8 mouse cellular contexts compared by ENCODE assay signal in genomic region chr3:121953433-121954161, GRCm38 (mm10). TPM values are rescaled to one million over a fixed set of nuclear protein-coding genes. Genes with fewer than 3 reads are reported as not detected.
DNase-seq lines count a peak whose midpoint lies in the region; ATAC-seq and TF ChIP-seq lines count a peak whose summit lies in the region.

No protein-coding gene starts in this region.

- peak in 1 of 2 experiments; percentile 11 for DNase-seq in cerebellum, adult 2 months
- DNase-seq in cerebellum, adult 9-10 months: no peak
- DNase-seq in kidney, postnatal 0 days (ENCODE audit: low spot score): peak; percentile 64
- DNase-seq in lung, postnatal 4 days: peak; percentile 63 to 65
- peak; percentile 49 for DNase-seq in stomach, postnatal 0 days (ENCODE audit: low spot score)

- peak overlapping the region; percentile 49 for H3K4me3 ChIP-seq in cerebellum, adult 2 months (replicated peaks; ENCODE audit: insufficient read depth, low read depth, low read length)
- peak overlapping the region; percentile 68 for H3K4me3 ChIP-seq in embryonic facial prominence, embryonic 12.5 days
- peak overlapping the region; percentile 90 to 94 for H3K4me3 ChIP-seq in heart, embryonic 14.5 days (ENCODE audit: control insufficient read depth in 1 of 2, insufficient read depth in 1 of 2, low read depth in 1 of 2, low read length in 2 of 2)
- peak overlapping the region; percentile 63 for H3K4me3 ChIP-seq in kidney, postnatal 0 days (replicated peaks; ENCODE audit: low read depth, low read length)
- H3K4me3 ChIP-seq in stomach, postnatal 0 days (ENCODE audit: low read depth, low read length): peak overlapping the region; percentile 80

- TF ChIP-seq EP300 in stomach, postnatal 0 days (optimal IDR thresholded peaks at IDR 0.05): no peak

- ATAC-seq in embryonic facial prominence, embryonic 12.5 days (ENCODE audit: insufficient number of reproducible peaks, insufficient read depth, low FRiP score, low TSS enrichment): no peak
- ATAC-seq in heart, embryonic 14.5 days (ENCODE audit: insufficient number of reproducible peaks, insufficient read depth, low FRiP score, low read depth): peak; percentile 25
- peak; percentile 48 for ATAC-seq in kidney, postnatal 0 days (replicated peaks; ENCODE audit: low FRiP score, low read depth)
- peak; percentile 44 for ATAC-seq in stomach, postnatal 0 days (ENCODE audit: low FRiP score, low TSS enrichment)
- ATAC-seq in monocyte, adult 5-6 weeks (replicated peaks; ENCODE audit: insufficient number of reproducible peaks, low FRiP score, low TSS enrichment, poor library complexity, severe bottlenecking): no peak

- TF ChIP-seq POLR2A in cerebellum, adult 2 months (IDR thresholded peaks at IDR 0.05; ENCODE audit: borderline replicate concordance, insufficient read depth, low read length): no peak

- H3K9me3 ChIP-seq in embryonic facial prominence, embryonic 12.5 days: 0 out of 2 replicates have a peak, but pooled peaks cover 3% of the 10 kb centered on the region
- peaks cover 4% of the 10 kb centered on the region; the same call in 1 of the 2 replicates for H3K9me3 ChIP-seq in heart, embryonic 14.5 days (ENCODE audit: control insufficient read depth, low read length)
- no peaks in the 10 kb centered on the region for H3K9me3 ChIP-seq in kidney, postnatal 0 days (replicated peaks; ENCODE audit: low read length)
- H3K9me3 ChIP-seq in stomach, postnatal 0 days (ENCODE audit: control insufficient read depth, low read length): no peaks in the 10 kb centered on the region

- peak overlapping the region; percentile 67 for H3K9ac ChIP-seq in embryonic facial prominence, embryonic 12.5 days
- peak overlapping the region; percentile 92 for H3K9ac ChIP-seq in heart, embryonic 14.5 days (ENCODE audit: low read length)
- peak overlapping the region; percentile 80 for H3K9ac ChIP-seq in kidney, postnatal 0 days (ENCODE audit: low read depth, low read length)
- peak overlapping the region; percentile 85 for H3K9ac ChIP-seq in stomach, postnatal 0 days (ENCODE audit: low read length)

- WGBS in cerebellum, adult 2 months: 2% methylated on average over 52 of the region's 53 CpGs
- WGBS in embryonic facial prominence, embryonic 12.5 days: under 1% methylated on average over 46 of the region's 53 CpGs
- WGBS in heart, embryonic 14.5 days: under 1% methylated on average over 48 of the region's 53 CpGs
- WGBS in kidney, postnatal 0 days: under 1% methylated on average over 42 of the region's 53 CpGs
- under 1% methylated on average over 47 of the region's 53 CpGs for WGBS in stomach, postnatal 0 days

- no peaks in the 10 kb centered on the region for H3K4me1 ChIP-seq in cerebellum, adult 2 months (ENCODE audit: control insufficient read depth, insufficient read depth, low read length)
- H3K4me1 ChIP-seq in embryonic facial prominence, embryonic 12.5 days: no peaks in the 10 kb centered on the region
- 0 out of 4 replicates have a peak, but pooled peaks cover 0 to 2% of the 10 kb centered on the region in 2 experiments for H3K4me1 ChIP-seq in heart, embryonic 14.5 days (ENCODE audit: control insufficient read depth in 2 of 2, insufficient read depth in 2 of 2, low read length in 2 of 2)
- 0 out of 2 replicates have a peak, but pooled peaks cover 5% of the 10 kb centered on the region for H3K4me1 ChIP-seq in kidney, postnatal 0 days (replicated peaks; ENCODE audit: insufficient read depth, low read length)
- no peaks in the 10 kb centered on the region; the same call in 1 of the 2 replicates for H3K4me1 ChIP-seq in stomach, postnatal 0 days (replicated peaks; ENCODE audit: control insufficient read depth, insufficient read depth)

- no peak for TF ChIP-seq CTCF in cerebellum, adult 2 months (IDR thresholded peaks at IDR 0.05; ENCODE audit: borderline replicate concordance, insufficient read depth, low read depth, low read length)
- peak; percentile 40; the same call in 1 of the 2 replicates for TF ChIP-seq CTCF in kidney, postnatal 0 days (IDR thresholded peaks at IDR 0.05; ENCODE audit: low read depth)
- TF ChIP-seq CTCF in stomach, postnatal 0 days (IDR thresholded peaks at IDR 0.05; ENCODE audit: low read depth): peak; percentile 39

- H3K27me3 ChIP-seq in cerebellum, adult 2 months (ENCODE audit: control insufficient read depth, insufficient read depth, low read length): peaks cover 2% of the 10 kb centered on the region; the same call in 1 of the 2 replicates
- H3K27me3 ChIP-seq in embryonic facial prominence, embryonic 12.5 days: peaks cover 7% of the 10 kb centered on the region; the same call in 1 of the 2 replicates
- no peaks in the 10 kb centered on the region for H3K27me3 ChIP-seq in heart, embryonic 14.5 days (ENCODE audit: control insufficient read depth, insufficient read depth, low read length)
- no peaks in the 10 kb centered on the region for H3K27me3 ChIP-seq in kidney, postnatal 0 days (ENCODE audit: insufficient read depth, low read length)
- no peaks in the 10 kb centered on the region for H3K27me3 ChIP-seq in stomach, postnatal 0 days (ENCODE audit: control insufficient read depth, insufficient read depth, low read length)

- H3K4me2 ChIP-seq in embryonic facial prominence, embryonic 12.5 days (replicated peaks): peak overlapping the region; percentile 78
- peak overlapping the region; percentile 77 for H3K4me2 ChIP-seq in heart, embryonic 14.5 days (ENCODE audit: low read length)
- peak overlapping the region; percentile 74 for H3K4me2 ChIP-seq in kidney, postnatal 0 days (ENCODE audit: low read length)
- peak overlapping the region; percentile 77 for H3K4me2 ChIP-seq in stomach, postnatal 0 days (replicated peaks; ENCODE audit: low read depth)

- H3K27ac ChIP-seq in cerebellum, adult 2 months (ENCODE audit: insufficient read depth, low read length): no peak overlapping the region
- 0 out of 2 replicates have a peak overlapping the region, but pooled peaks have one; percentile 30 for H3K27ac ChIP-seq in embryonic facial prominence, embryonic 12.5 days
- H3K27ac ChIP-seq in heart, embryonic 14.5 days (replicated peaks in 1 of 2; ENCODE audit: control insufficient read depth in 1 of 2, insufficient read depth in 1 of 2, low read depth in 2 of 2, low read length in 2 of 2): peak overlapping the region; percentile 78 to 83
- peak overlapping the region; percentile 80 for H3K27ac ChIP-seq in kidney, postnatal 0 days
- peak overlapping the region; percentile 91 for H3K27ac ChIP-seq in stomach, postnatal 0 days (replicated peaks)

- H3K36me3 ChIP-seq in embryonic facial prominence, embryonic 12.5 days: no peaks in the 10 kb centered on the region
- H3K36me3 ChIP-seq in heart, embryonic 14.5 days (ENCODE audit: control insufficient read depth, insufficient read depth, low read length): no peaks in the 10 kb centered on the region
- no peaks in the 10 kb centered on the region for H3K36me3 ChIP-seq in kidney, postnatal 0 days (ENCODE audit: insufficient read depth, low read length)
- H3K36me3 ChIP-seq in stomach, postnatal 0 days (ENCODE audit: control insufficient read depth, insufficient read depth, low read length): no peaks in the 10 kb centered on the region

RNA-seq across cellular contexts. Expression of gene Arhgap29, which starts 1.3 kb away (rescaled TPM):
- 9.1 and 10.8 TPM in 2 replicates for polyA plus RNA-seq in cerebellum, adult 2 months (2012; rRNA removed)
- 51.8 and 56.0 TPM in 2 replicates for polyA plus RNA-seq in embryonic facial prominence, embryonic 12.5 days (2016; fragmentation: Nextera tagmentation; extraction: Ambion mirVana)
- 65.1 and 68.4 TPM in 2 replicates for polyA plus RNA-seq in heart, embryonic 14.5 days (2014; fragmentation: Nextera tagmentation; extraction: Ambion mirVana)
- polyA plus RNA-seq in kidney, postnatal 0 days (2015; fragmentation: Nextera tagmentation; extraction: Ambion mirVana): 36.2 and 38.5 TPM in 2 replicates
- polyA plus RNA-seq in stomach, postnatal 0 days (2015; fragmentation: Nextera tagmentation; extraction: Ambion mirVana): 15.4 and 16.6 TPM in 2 replicates
- total RNA-seq in monocyte, adult 5-6 weeks (2017): 0.96 to 2.4 TPM (median 1.7 TPM) in 3 replicates

Comparison
In these comparisons a context has a peak if more than half of its experiments do, and no peak if none do; other contexts are left out.
1. ATAC-seq: peak in heart, embryonic 14.5 days (single experiment), kidney, postnatal 0 days (single experiment) and stomach, postnatal 0 days (single experiment); none in embryonic facial prominence, embryonic 12.5 days (single experiment) and monocyte, adult 5-6 weeks (single experiment).
2. Peak in every context shown above with its lines, with median percentiles within 50 percentile points of each other: H3K4me3 ChIP-seq, H3K4me2 ChIP-seq and H3K9ac ChIP-seq.